Mouse (Mus musculus) forebrain, embryonic 14.5 days (tissue): Measurements from ENCODE around the gene Notch3. TPM values are rescaled to one million over a fixed set of nuclear protein-coding genes. Genes with fewer than 3 reads are reported as not detected.
A peak's percentile ranks its signal among the peaks of the same experiment; 100 is the strongest.

Source experiments
- ATAC-seq: fragments of 200-750 bp; cut with Nextera tagmentation; 2 replicates; pipeline ENCODE4 v1.8.0; 2017; ENCODE audit warnings: mild to moderate bottlenecking, moderate library complexity
- DNase-seq: peaks from one replicate; pipeline ENCODE4 v3.0.0-alpha.2; 2015; ENCODE audit warnings: low spot score
- H3K27ac ChIP-seq: fragments of 300-500 bp; sonication (generic); 2 replicates; pipeline ENCODE4 v1.5.1; 2014; ENCODE audit warnings: low read depth, mild to moderate bottlenecking, control low read depth, low read length, moderate library complexity
- H3K27me3 ChIP-seq: fragments of 300-500 bp; sonication (generic); replicated peaks from 2 replicates; pipeline ENCODE4 v1.6.1; 2014; ENCODE audit warnings: low read length, control low read depth, mixed read lengths; ENCODE audit not compliant: control insufficient read depth, insufficient read depth
- H3K36me3 ChIP-seq: fragments of 300-500 bp; sonication (generic); 2 replicates; pipeline ENCODE4 v1.6.1; 2014; ENCODE audit warnings: low read length, control low read depth; ENCODE audit not compliant: control insufficient read depth, insufficient read depth
- H3K4me1 ChIP-seq: fragments of 300-500 bp; sonication (generic); 2 replicates; pipeline ENCODE4 v1.6.1; 2014; ENCODE audit warnings: antibody characterized with exemption, low read length, control low read depth; ENCODE audit not compliant: control insufficient read depth, insufficient read depth
- H3K4me2 ChIP-seq: fragments of 300-500 bp; sonication (generic); 2 replicates; pipeline ENCODE4 v1.6.1; 2014; ENCODE audit warnings: mild to moderate bottlenecking, control low read depth, low read length
- H3K4me3 ChIP-seq: fragments of 300-500 bp; sonication (generic); 2 replicates; pipeline ENCODE4 v1.5.1; 2014; ENCODE audit warnings: low read depth, low read length, control low read depth
- H3K9ac ChIP-seq: fragments of 300-500 bp; sonication (generic); 2 replicates; pipeline ENCODE4 v1.6.1; 2014; ENCODE audit warnings: mild to moderate bottlenecking, low read length, control low read depth, moderate library complexity
- H3K9me3 ChIP-seq: fragments of 300-500 bp; sonication (generic); replicated peaks from 2 replicates; pipeline ENCODE4 v1.6.1; 2016; ENCODE audit warnings: low read length, control low read depth, mixed read lengths; ENCODE audit not compliant: control insufficient read depth
- WGBS: fragments of 180-500 bp; shearing (Covaris S2); extraction: QIAGEN DNeasy Blood & Tissue Kit; methylation state at CpG from one replicate; pipeline ENCODE4 v1.1.7; 2014; 5-methylcytosine and 5-hydroxymethylcytosine counted together
- polyA plus RNA-seq: library from polyadenylated mRNA; unstranded; fragments of >200 nt; fragmentation: Nextera tagmentation; extraction: Ambion mirVana; gene quantifications from 2 replicates; pipeline ENCODE4 v1.2.1, GENCODE M21; 2014

Notch3 gene
- polyA plus RNA-seq, 1 experiment from 2014 or later, result 6.0 TPM

DNA sequence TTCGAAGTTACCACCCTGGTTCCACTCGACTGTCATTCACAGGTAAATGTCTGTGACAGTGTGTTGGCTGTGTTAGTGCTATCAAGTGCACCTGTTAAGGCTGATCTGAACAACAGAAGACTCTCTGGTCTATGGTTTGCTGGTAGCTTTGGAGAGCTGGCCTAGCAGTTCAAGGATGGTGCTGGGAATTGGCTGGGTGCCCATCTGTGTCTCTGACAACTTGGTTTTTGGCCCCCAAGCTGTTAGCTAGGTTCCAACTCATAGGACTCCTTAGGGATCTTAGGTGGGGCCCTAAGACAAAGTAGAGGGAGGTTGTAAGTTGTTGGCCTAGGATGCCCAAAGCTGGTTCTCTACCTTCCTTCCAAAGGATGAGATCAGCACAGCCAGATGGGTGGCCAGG, 33.1 kb upstream of the Notch3 start:
- H3K9me3 ChIP-seq, result no peaks in the 10 kb centered on the region
- 97% methylated on average over 2 of the region's 2 CpGs for WGBS
- no peak overlapping the region for H3K4me2 ChIP-seq
- DNase-seq (no peak), ATAC-seq (no peak)
- H3K36me3 ChIP-seq, result peaks cover 95% of the 10 kb centered on the region
- H3K9ac ChIP-seq, result no peak overlapping the region
- no peaks in the 10 kb centered on the region for H3K4me1 ChIP-seq
- H3K4me3 ChIP-seq, result no peak overlapping the region
- H3K27ac ChIP-seq, result no peak overlapping the region
- no peaks in the 10 kb centered on the region for H3K27me3 ChIP-seq

GRCm38 (mm10) chr17:32197156-32197555, 30.5 kb upstream of the Notch3 start:
- Histone ChIP-seq H3K9me3 (no peaks in the 10 kb centered on the region), H3K4me2 (no peak overlapping the region), H3K9ac (no peak overlapping the region), H3K27ac (no peak overlapping the region), H3K4me1 (no peaks in the 10 kb centered on the region), H3K36me3 (peaks cover 69% of the 10 kb centered on the region), H3K4me3 (no peak overlapping the region), H3K27me3 (no peaks in the 10 kb centered on the region)
- DNase-seq (no peak), ATAC-seq (no peak)
- WGBS, result 89% methylated on average over 14 of the region's 14 CpGs

DNA sequence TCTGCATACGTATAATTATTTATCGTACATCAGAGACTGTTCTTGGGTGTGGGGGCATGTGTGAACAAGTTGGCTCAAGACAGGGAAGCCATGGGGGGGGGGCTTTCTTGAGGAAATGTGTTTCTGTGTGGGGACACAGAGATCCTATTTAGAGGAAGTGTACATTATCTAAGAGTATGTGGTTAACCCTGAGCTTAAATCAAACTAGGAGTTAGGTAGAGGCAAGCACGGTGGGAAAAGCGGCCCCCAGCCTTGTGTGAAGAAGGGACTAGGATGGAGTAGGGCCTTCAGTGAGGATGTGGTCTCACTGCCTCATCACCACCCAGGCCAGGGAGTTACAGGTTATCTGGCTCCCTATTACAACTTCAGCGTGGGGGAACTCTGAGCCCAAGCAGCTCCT, 29.1 kb upstream of the Notch3 start:
- H3K4me1 ChIP-seq, result no peaks in the 10 kb centered on the region
- H3K27ac ChIP-seq, result no peak overlapping the region
- H3K36me3 ChIP-seq, result peaks cover 54% of the 10 kb centered on the region
- no peak overlapping the region for H3K4me2 ChIP-seq
- WGBS, result 91% methylated on average over 5 of the region's 5 CpGs
- ATAC-seq, result no peak
- H3K27me3 ChIP-seq, result no peaks in the 10 kb centered on the region
- H3K9ac ChIP-seq, result no peak overlapping the region
- no peaks in the 10 kb centered on the region for H3K9me3 ChIP-seq
- no peak for DNase-seq
- H3K4me3 ChIP-seq, result no peak overlapping the region

DNA sequence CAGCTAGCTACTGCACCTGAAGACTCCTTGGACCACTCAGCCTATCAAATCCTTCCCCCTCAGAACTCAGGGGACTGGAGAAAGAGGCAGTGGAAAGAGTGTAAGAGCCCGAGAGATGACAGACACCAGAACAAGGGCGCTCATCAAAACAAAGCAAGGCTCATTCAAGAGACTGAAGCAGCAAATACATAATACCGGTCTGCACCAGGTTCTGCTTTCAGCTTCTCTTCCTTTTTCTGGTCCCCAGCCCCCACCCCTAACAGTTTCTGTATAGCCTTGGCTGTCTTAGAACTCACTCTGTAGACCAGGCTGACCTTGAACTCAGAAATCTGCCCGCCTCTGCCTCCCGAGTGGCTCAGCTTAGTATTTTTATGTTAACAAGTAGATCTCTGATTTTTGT, 26.4 kb upstream of the Notch3 start:
- H3K9ac ChIP-seq, result no peak overlapping the region
- peaks cover 27% of the 10 kb centered on the region for H3K36me3 ChIP-seq
- no peak overlapping the region for H3K27ac ChIP-seq
- 0 out of 2 replicates have a peak, but pooled peaks cover 2% of the 10 kb centered on the region for H3K4me1 ChIP-seq
- no peak overlapping the region for H3K4me3 ChIP-seq
- whole genome bisulfite sequencing, result 83% methylated on average over 5 of the region's 5 CpGs
- H3K27me3 ChIP-seq, result no peaks in the 10 kb centered on the region
- no peak for ATAC-seq
- no peak overlapping the region for H3K4me2 ChIP-seq
- DNase-seq, result no peak
- H3K9me3 ChIP-seq, result no peaks in the 10 kb centered on the region

DNA sequence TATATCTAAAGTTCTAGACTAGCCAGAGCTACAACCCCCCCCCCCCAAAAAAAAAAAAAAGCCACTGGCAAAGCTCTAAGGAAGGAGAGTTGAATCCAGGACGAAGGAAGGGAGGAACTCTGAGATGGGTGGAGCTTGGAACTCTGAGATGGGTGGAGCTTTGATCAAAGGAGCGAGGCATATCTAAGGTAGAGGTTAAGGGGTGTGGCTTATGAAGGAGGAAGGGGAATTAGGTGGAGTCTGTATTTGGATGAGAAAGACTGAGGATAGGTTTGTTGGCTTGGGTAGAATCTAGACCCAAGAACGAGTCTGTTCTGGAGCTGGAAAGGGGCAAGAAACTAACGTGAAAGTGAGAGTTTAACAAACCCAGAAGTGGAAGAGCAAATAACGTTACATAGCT, 23.2 kb upstream of the Notch3 start:
- H3K4me1 ChIP-seq, result 0 out of 2 replicates have a peak, but pooled peaks cover 2% of the 10 kb centered on the region
- H3K27me3 ChIP-seq, result no peaks in the 10 kb centered on the region
- ATAC-seq (no peak), DNase-seq (no peak)
- no peaks in the 10 kb centered on the region for H3K36me3 ChIP-seq
- peak overlapping the region; percentile 71; the same call in 1 of the 2 replicates for H3K4me2 ChIP-seq
- no peak overlapping the region for H3K9ac ChIP-seq
- 12% methylated on average over 5 of the region's 5 CpGs for WGBS
- no peaks in the 10 kb centered on the region for H3K9me3 ChIP-seq
- no peak overlapping the region for H3K27ac ChIP-seq
- H3K4me3 ChIP-seq, result peak overlapping the region; percentile 31; the same call in 1 of the 2 replicates

GRCm38 (mm10) chr17:32188863-32189636, 22.4 kb upstream of the Notch3 start, which contains the start of gene Ephx3:
TSS of gene Ephx3 (minus strand) at chr17:32189549.
- 6% methylated on average over 42 of the region's 42 CpGs for WGBS
- ATAC-seq (peak; percentile 40; the same call in 1 of the 2 replicates), DNase-seq (peak; percentile 55)
- Histone ChIP-seq H3K27me3 (no peaks in the 10 kb centered on the region), H3K27ac (no peak within 1 kb of the TSS), H3K9ac (peak within 1 kb of the TSS; percentile 46), H3K4me2 (peak within 1 kb of the TSS; percentile 71), H3K4me1 (0 out of 2 replicates have a peak, but pooled peaks cover 2% of the 10 kb centered on the region), H3K9me3 (no peaks in the 10 kb centered on the region), H3K36me3 (no peaks in the 10 kb centered on the region), H3K4me3 (peak within 1 kb of the TSS; percentile 31)

GRCm38 (mm10) chr17:32183017-32183416, 16.4 kb upstream of the Notch3 start:
- H3K4me2 ChIP-seq, result no peak overlapping the region

GRCm38 (mm10) chr17:32179621-32180491, 13.2 kb upstream of the Notch3 start:
- Histone ChIP-seq H3K36me3 (no peaks in the 10 kb centered on the region), H3K4me2 (no peak overlapping the region), H3K4me1 (peaks cover 3% of the 10 kb centered on the region; the same call in 1 of the 2 replicates), H3K9ac (no peak overlapping the region), H3K4me3 (no peak overlapping the region), H3K9me3 (no peaks in the 10 kb centered on the region), H3K27me3 (no peaks in the 10 kb centered on the region), H3K27ac (peak overlapping the region; percentile 53; the same call in 1 of the 2 replicates)
- peak; percentile 37 for DNase-seq
- peak; percentile 57 for ATAC-seq
- WGBS, result 37% methylated on average over 11 of the region's 11 CpGs

More at GRCm38 (mm10) chr17:32183017-32183416, 16.4 kb upstream of the Notch3 start:
- 14% methylated on average over 8 of the region's 8 CpGs for WGBS
- DNase-seq, result no peak
- peaks cover 3% of the 10 kb centered on the region; the same call in 1 of the 2 replicates for H3K4me1 ChIP-seq
- no peak overlapping the region for H3K4me3 ChIP-seq
- H3K27me3 ChIP-seq, result no peaks in the 10 kb centered on the region
- H3K27ac ChIP-seq, result no peak overlapping the region
- H3K9ac ChIP-seq, result no peak overlapping the region
- no peaks in the 10 kb centered on the region for H3K9me3 ChIP-seq
- H3K36me3 ChIP-seq, result no peaks in the 10 kb centered on the region
- no peak for ATAC-seq
